In genomic region chr9:110781256-110781721, GRCm38 (mm10) we compare ENCODE assay signal across 8 mouse cellular contexts. TPM values are rescaled to one million over a fixed set of nuclear protein-coding genes. Genes with fewer than 3 reads are reported as not detected.
A peak's percentile ranks its signal among the peaks of the same experiment; 100 is the strongest.
DNase-seq lines count a peak whose midpoint lies in the region; ATAC-seq and TF ChIP-seq lines count a peak whose summit lies in the region.

No protein-coding gene starts in this region.

- DNase-seq in ES-CJ7 (ENCODE audit: low read depth, low spot score): peak; percentile 84
- peak; percentile 91 for DNase-seq in cerebellum, adult 11 months
- peak; percentile 87 for DNase-seq in heart, postnatal 25 days (ENCODE audit: low spot score)
- peak; percentile 86 to 94 for DNase-seq in layer of hippocampus, adult 18-20 months (ENCODE audit: low spot score in 2 of 2)
- peak; percentile 94 for DNase-seq in lung, adult 2 months
- DNase-seq in thymus, adult 18-20 months: peak; percentile 69 to 73

- under 1% methylated on average over 43 of the region's 43 CpGs for WGBS in forebrain, embryonic 15.5 days
- WGBS in lung, adult 2 months: under 1% methylated on average over 43 of the region's 43 CpGs

- TF ChIP-seq CTCF in lung, adult 2 months (IDR thresholded peaks at IDR 0.05; ENCODE audit: insufficient read depth, low read length): peak; percentile 67

- H3K4me1 ChIP-seq in forebrain, embryonic 15.5 days: peaks cover 14% of the 10 kb centered on the region
- H3K4me1 ChIP-seq in lung, adult 2 months (ENCODE audit: control insufficient read depth, insufficient read depth, low read length): no peaks in the 10 kb centered on the region

- intact Hi-C loops in heart, postnatal 25 days (cut with DNase I): loop anchor here (1.0 to 10.0 kb wide), 4 partner anchors 65 to 336 kb away; no protein-coding TSS in a partner anchor

- no peaks in the 10 kb centered on the region for H3K36me3 ChIP-seq in forebrain, embryonic 15.5 days

- peak overlapping the region; percentile 91 for H3K4me2 ChIP-seq in forebrain, embryonic 15.5 days (replicated peaks)

- H3K27me3 ChIP-seq in forebrain, embryonic 15.5 days: 0 out of 2 replicates have a peak, but pooled peaks cover 4% of the 10 kb centered on the region

- H3K4me3 ChIP-seq in forebrain, embryonic 15.5 days: peak overlapping the region; percentile 58
- peak overlapping the region; percentile 59 for H3K4me3 ChIP-seq in lung, adult 2 months (replicated peaks; ENCODE audit: extremely low read depth, low read depth, low read length)

- H3K9ac ChIP-seq in forebrain, embryonic 15.5 days (replicated peaks): peak overlapping the region; percentile 56

- H3K27ac ChIP-seq in forebrain, embryonic 15.5 days (replicated peaks): peak overlapping the region; percentile 79

- TF ChIP-seq POLR2A in lung, adult 2 months (IDR thresholded peaks at IDR 0.05; ENCODE audit: borderline replicate concordance, extremely low read depth, low read depth, low read length): no peak

- peak; percentile 96 for ATAC-seq in forebrain, embryonic 15.5 days (replicated peaks)
- peak; percentile 70 for ATAC-seq in neutrophil, adult 5-6 weeks (ENCODE audit: extremely low read depth, insufficient number of reproducible peaks, low FRiP score, poor library complexity, severe bottlenecking)

- H3K9me3 ChIP-seq in forebrain, embryonic 15.5 days: no peaks in the 10 kb centered on the region

RNA-seq across cellular contexts. Expression of gene Prss42, which starts 16.7 kb away (rescaled TPM):
- not detected in 2 replicates for polyA plus RNA-seq in forebrain, embryonic 15.5 days (2015; fragmentation: Nextera tagmentation; extraction: Ambion mirVana)
- total RNA-seq in heart, postnatal 25 days (2021): not detected
- not detected for total RNA-seq in layer of hippocampus, adult 18-20 months (2021)
- polyA plus RNA-seq in lung, adult 2 months (2012; rRNA removed): not detected in 2 replicates
- not detected in 2 replicates for total RNA-seq in neutrophil, adult 5-6 weeks (2017)

RNA-seq across cellular contexts. Expression of gene Prss44, which starts 32.5 kb away (rescaled TPM):
- polyA plus RNA-seq in forebrain, embryonic 15.5 days (2015; fragmentation: Nextera tagmentation; extraction: Ambion mirVana): not detected in 2 replicates
- total RNA-seq in heart, postnatal 25 days (2021): not detected
- not detected for total RNA-seq in layer of hippocampus, adult 18-20 months (2021)
- not detected in 2 replicates for polyA plus RNA-seq in lung, adult 2 months (2012; rRNA removed)
- total RNA-seq in neutrophil, adult 5-6 weeks (2017): not detected in 2 replicates

RNA-seq across cellular contexts. Expression of gene Pth1r, which starts 34.3 kb away (rescaled TPM):
- polyA plus RNA-seq in forebrain, embryonic 15.5 days (2015; fragmentation: Nextera tagmentation; extraction: Ambion mirVana): 6.3 and 7.0 TPM in 2 replicates
- 1 to 10 TPM; 7.6 to 7.9 TPM for total RNA-seq in heart, postnatal 25 days (2021)
- total RNA-seq in layer of hippocampus, adult 18-20 months (2021): 1 to 10 TPM; 3.9 TPM
- 13.8 and 14.0 TPM in 2 replicates for polyA plus RNA-seq in lung, adult 2 months (2012; rRNA removed)
- not detected in 2 replicates for total RNA-seq in neutrophil, adult 5-6 weeks (2017)

RNA-seq across cellular contexts. Expression of gene Myl3, which starts 39.6 kb away (rescaled TPM):
- polyA plus RNA-seq in forebrain, embryonic 15.5 days (2015; fragmentation: Nextera tagmentation; extraction: Ambion mirVana): 0.45 and 1.3 TPM in 2 replicates
- total RNA-seq in heart, postnatal 25 days (2021): over 10,000 TPM; 11,742 to 12,072 TPM
- total RNA-seq in layer of hippocampus, adult 18-20 months (2021): not detected
- 10.8 and 214 TPM in 2 replicates for polyA plus RNA-seq in lung, adult 2 months (2012; rRNA removed)
- total RNA-seq in neutrophil, adult 5-6 weeks (2017): not detected in 2 replicates

RNA-seq across cellular contexts. Expression of gene Prss43, which starts 45.2 kb away (rescaled TPM):
- not detected in 2 replicates for polyA plus RNA-seq in forebrain, embryonic 15.5 days (2015; fragmentation: Nextera tagmentation; extraction: Ambion mirVana)
- total RNA-seq in heart, postnatal 25 days (2021): not detected
- under 1 TPM in 1 of 2 experiments, not detected in 1; 0.33 TPM for total RNA-seq in layer of hippocampus, adult 18-20 months (2021)
- not detected in 2 replicates for polyA plus RNA-seq in lung, adult 2 months (2012; rRNA removed)
- total RNA-seq in neutrophil, adult 5-6 weeks (2017): not detected in 2 replicates

Comparison
In these comparisons a context has a peak if more than half of its experiments do, and no peak if none do; other contexts are left out.
1. Peak in every context shown above with its lines: DNase-seq, ATAC-seq, H3K4me3 ChIP-seq and H3K27ac ChIP-seq.